Mouse (Mus musculus) embryonic facial prominence, embryonic 10.5 days (tissue): ENCODE results near the gene Fancg. TPM values are rescaled to one million over a fixed set of nuclear protein-coding genes. Genes with fewer than 3 reads are reported as not detected.
A peak's percentile ranks its signal among the peaks of the same experiment; 100 is the strongest.

Source experiments
- DNase-seq: peaks from one replicate; pipeline ENCODE4 v3.0.0-alpha.2; 2017; ENCODE audit warnings: low spot score
- H3K27ac ChIP-seq: fragments of 300-500 bp; sonication (generic); replicated peaks from 2 replicates; pipeline ENCODE4 v1.5.1; 2016; ENCODE audit warnings: mild to moderate bottlenecking
- H3K27me3 ChIP-seq: fragments of 300-500 bp; sonication (generic); replicated peaks from 2 replicates; pipeline ENCODE4 v1.6.1; 2016; ENCODE audit warnings: low read depth, mild to moderate bottlenecking; ENCODE audit not compliant: poor library complexity, severe bottlenecking
- H3K36me3 ChIP-seq: fragments of 300-500 bp; sonication (generic); replicated peaks from 2 replicates; pipeline ENCODE4 v1.6.1; 2016; ENCODE audit warnings: mild to moderate bottlenecking, moderate library complexity
- H3K4me1 ChIP-seq: fragments of 300-500 bp; sonication (generic); 2 replicates; pipeline ENCODE4 v1.6.1; 2016
- H3K4me3 ChIP-seq: fragments of 300-500 bp; sonication (generic); 2 replicates; pipeline ENCODE4 v1.5.1; 2016; ENCODE audit warnings: mild to moderate bottlenecking, moderate library complexity
- H3K9me3 ChIP-seq: fragments of 300-500 bp; sonication (generic); 2 replicates; pipeline ENCODE4 v1.6.1; 2016; ENCODE audit warnings: mild to moderate bottlenecking
- WGBS: fragments of 180-500 bp; shearing (Covaris S2); methylation state at CpG from one replicate; pipeline ENCODE4 v1.1.7; 2016; 5-methylcytosine and 5-hydroxymethylcytosine counted together
- polyA plus RNA-seq: library from polyadenylated mRNA; unstranded; fragments of >200 nt; fragmentation: Nextera tagmentation; extraction: Ambion mirVana; gene quantifications from 2 replicates; pipeline ENCODE4 v1.2.1, GENCODE M21; 2016

Gene Fancg
- polyA plus RNA-seq, 1 experiment from 2014 or later: 26.0 TPM

DNA sequence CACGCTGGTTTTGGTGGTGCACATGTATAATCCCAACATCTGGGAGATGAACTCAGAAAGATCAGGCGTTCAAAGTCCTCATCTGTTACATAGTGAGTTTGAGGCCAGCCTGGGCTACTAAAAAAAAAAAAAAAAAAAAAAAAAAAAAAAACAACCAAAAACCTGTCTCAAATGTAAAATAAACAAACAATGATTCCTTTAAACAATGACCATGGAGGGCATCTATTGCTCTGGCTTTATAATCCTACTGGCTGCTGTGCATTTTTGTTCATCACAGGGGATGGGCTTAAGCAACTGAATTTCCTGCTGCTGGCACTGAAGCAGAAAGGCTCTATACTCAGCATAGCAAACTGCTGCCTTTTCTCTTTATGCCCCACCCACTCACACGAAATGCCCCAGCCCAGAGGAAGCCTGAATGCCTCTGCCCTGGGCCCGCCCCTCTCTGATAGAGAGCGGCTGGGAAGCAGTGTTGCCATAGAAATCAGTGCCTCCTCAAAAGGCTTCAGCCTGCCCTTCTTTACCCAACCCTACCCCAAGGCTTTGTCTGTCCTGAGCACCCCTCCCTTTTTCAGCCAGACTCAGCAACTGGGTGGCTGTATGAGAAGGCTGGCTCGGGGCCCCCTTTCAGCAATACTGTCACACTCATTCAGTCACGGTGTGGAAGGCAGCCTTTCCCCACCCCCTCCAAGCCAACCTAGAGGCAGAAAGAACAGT lies 33.5 kb upstream of the Fancg start:
- Histone ChIP-seq H3K27ac (peak overlapping the region; percentile 86), H3K9me3 (no peaks in the 10 kb centered on the region), H3K4me3 (peak overlapping the region; percentile 68), H3K4me1 (peaks cover 60% of the 10 kb centered on the region), H3K36me3 (no peaks in the 10 kb centered on the region), H3K27me3 (no peaks in the 10 kb centered on the region)
- DNase-seq: peak; percentile 83
- WGBS: 16% methylated on average over 7 of the region's 7 CpGs

DNA sequence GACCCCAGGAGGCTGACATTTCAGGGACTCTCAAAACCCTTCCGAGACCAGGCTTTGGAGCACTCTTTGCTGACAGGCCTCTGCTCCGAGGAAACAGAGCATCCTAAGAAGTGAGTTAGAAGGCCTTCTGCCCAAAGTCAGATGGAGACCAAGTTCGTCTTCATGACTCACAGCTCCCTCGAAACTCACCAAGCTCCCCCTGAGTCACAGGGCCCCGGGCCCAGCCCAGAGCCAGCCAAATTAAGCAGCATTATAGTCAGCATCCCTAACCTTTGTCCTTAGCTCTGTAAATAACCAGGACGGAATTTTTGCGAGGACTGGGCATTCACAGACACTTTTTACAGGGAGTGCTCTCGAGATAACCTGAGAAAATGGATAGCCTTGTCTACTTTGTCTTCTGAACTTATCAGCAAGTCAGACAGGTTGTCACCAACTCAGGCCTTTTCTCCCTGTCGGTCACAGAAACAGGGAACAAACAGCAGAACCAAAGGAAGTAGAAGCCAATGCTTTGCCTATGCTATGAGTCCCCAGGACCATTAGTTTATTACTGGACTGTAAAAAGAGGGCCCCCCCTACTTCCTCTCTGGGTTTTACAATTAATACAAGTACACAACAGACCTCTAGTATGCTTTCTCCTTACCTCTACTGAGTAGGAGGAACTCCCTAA lies 30.7 kb upstream of the Fancg start:
- H3K27ac ChIP-seq: peak overlapping the region; percentile 54
- peak overlapping the region; percentile 75 for H3K4me3 ChIP-seq
- H3K4me1 ChIP-seq: peaks cover 52% of the 10 kb centered on the region

DNA sequence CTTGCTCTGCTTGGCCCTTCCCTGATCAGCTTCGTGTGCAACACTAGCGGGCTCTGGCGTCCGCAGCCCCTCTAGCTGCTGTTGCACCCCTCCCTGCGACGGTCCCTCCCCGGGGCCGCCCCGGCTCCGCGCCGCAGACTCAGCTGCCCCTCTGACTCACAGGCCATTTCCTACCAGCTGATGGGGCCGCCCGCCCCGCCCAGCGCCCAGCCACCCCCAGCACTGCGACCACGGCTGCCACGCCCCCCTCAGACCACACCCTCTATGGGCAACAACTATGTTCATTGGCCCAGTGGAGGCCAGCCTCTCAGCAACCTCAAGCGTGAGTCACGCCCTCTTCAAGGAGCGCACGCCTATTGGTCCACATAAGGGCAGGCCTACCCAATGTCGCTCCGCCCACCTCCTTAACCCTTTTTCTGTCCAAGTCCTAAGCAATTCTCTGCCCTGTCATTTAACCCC lies 29.8 kb upstream of the Fancg start:
- Histone ChIP-seq H3K36me3 (peaks cover 19% of the 10 kb centered on the region), H3K4me1 (peaks cover 47% of the 10 kb centered on the region), H3K27me3 (no peaks in the 10 kb centered on the region), H3K4me3 (peak overlapping the region; percentile 75), H3K27ac (peak overlapping the region; percentile 87), H3K9me3 (no peaks in the 10 kb centered on the region)
- peak; percentile 97 for DNase-seq
- WGBS: under 1% methylated on average over 25 of the region's 25 CpGs

More for the DNA sequence above, 30.7 kb upstream of the Fancg start:
- H3K36me3 ChIP-seq: peaks cover 10% of the 10 kb centered on the region
- no peak for DNase-seq
- H3K9me3 ChIP-seq: no peaks in the 10 kb centered on the region
- WGBS: 76% methylated on average over 9 of the region's 9 CpGs
- H3K27me3 ChIP-seq: no peaks in the 10 kb centered on the region

DNA sequence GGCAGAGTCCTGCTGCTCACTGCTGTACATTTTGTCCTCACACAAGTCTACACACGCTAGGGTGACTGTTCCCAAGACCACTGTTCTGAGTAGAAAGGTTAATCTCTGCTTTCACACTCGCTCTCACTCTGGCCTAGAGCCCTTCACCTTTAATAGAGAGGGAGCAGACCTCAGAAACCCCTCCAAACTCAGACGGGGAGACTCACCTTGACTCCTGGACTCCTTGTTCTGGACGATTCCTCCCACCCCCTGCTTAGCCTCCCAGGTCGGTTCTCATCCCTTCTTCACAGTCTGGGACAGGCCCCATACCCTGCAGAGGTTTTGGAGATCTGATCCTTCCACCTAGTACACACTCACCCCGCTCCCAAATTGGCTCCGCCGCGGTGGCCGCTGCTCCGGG lies 29.3 kb upstream of the Fancg start:
- peaks cover 42% of the 10 kb centered on the region for H3K4me1 ChIP-seq
- 2% methylated on average over 11 of the region's 11 CpGs for WGBS
- DNase-seq: no peak

DNA sequence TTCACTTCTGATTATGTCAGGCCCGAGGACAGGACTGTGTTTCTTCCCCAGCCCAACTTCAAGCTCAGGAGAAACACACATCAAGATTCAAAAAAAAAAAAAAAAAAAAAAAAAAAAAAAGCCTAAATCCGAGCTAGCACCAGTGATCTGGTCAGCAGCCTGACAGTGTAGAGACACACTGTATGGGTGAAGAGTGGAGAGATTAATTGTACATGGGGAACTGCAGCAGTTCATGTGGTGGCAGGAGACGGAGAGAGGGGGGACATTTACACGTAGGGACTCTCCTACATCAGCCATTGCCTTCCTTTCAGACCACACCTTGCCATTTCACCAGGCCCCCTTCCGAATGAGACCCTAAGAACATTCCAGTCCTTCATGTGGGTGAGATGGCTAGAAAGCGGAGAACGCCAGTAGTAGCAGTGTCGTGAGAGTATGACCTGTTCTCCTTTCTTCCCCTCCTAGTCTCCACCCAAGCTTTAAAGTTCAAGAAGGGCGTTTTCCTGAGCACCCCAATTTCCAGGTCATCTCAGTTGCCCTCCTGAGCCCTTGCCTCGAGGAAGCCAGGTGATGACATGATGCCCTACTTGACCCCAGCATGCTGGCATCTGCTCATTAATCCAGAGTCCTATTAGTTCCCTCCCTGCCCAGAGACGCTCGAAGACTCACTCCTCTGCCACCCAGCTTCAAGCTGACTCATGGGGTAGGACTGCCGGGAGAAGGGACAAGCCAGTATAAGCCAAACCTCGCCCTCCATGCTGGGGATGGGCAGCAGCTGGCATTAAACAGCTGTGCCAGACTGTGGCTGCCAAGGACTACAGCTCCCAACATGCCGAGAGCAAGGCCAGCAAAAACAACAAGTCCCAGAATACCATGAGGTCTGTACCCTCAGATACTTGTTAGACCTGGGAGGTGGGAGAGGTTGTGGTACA lies 28.5 kb upstream of the Fancg start:
- Histone ChIP-seq H3K27ac (peak overlapping the region; percentile 87; the same call in 1 of the 2 replicates), H3K9me3 (no peaks in the 10 kb centered on the region), H3K4me3 (peak overlapping the region; percentile 75), H3K36me3 (peaks cover 32% of the 10 kb centered on the region), H3K27me3 (no peaks in the 10 kb centered on the region), H3K4me1 (peaks cover 34% of the 10 kb centered on the region)
- no peak for DNase-seq
- WGBS: 60% methylated on average over 15 of the region's 15 CpGs

More for the DNA sequence above, 29.3 kb upstream of the Fancg start:
- peaks cover 24% of the 10 kb centered on the region for H3K36me3 ChIP-seq
- H3K4me3 ChIP-seq: peak overlapping the region; percentile 75
- no peaks in the 10 kb centered on the region for H3K9me3 ChIP-seq
- no peaks in the 10 kb centered on the region for H3K27me3 ChIP-seq
- peak overlapping the region; percentile 87 for H3K27ac ChIP-seq

DNA sequence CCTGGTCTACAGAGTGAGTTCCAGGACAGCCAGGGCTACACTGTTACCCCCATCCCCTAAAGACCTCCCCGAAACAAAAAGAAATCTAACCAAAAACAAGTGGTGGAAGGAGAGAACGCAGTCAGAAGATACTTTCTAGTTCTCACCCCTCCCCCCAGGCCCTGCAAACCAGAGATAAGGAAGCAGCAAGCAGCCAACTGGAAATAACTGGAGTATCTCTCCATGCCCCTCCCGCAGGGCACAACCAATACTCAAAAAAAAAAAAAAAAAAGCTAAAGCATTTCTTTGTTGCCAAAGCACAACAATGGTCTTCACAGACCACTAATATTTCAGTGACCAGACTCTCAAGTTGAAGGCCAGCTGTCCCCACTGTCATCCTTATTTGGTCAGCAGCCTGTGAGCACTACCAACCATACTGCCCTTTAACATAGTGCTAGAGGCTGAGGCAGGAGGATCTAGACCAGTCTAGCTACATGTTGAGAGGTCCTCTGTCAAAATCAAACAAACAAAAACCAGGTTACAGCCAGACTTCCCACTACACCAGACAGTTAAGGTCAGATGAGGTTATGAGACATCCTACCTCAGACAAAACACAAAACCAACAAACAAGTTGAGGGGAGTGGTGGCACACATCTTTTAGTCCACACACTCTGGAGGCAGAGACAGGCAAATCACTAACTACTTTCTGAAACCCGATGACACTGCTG lies 27.7 kb upstream of the Fancg start:
- peaks cover 26% of the 10 kb centered on the region for H3K4me1 ChIP-seq
- H3K4me3 ChIP-seq: peak overlapping the region; percentile 3; the same call in 1 of the 2 replicates
- H3K9me3 ChIP-seq: no peaks in the 10 kb centered on the region
- no peaks in the 10 kb centered on the region for H3K27me3 ChIP-seq
- 70% methylated on average over 4 of the region's 4 CpGs for WGBS
- peaks cover 40% of the 10 kb centered on the region for H3K36me3 ChIP-seq
- no peak for DNase-seq
- H3K27ac ChIP-seq: no peak overlapping the region

DNA sequence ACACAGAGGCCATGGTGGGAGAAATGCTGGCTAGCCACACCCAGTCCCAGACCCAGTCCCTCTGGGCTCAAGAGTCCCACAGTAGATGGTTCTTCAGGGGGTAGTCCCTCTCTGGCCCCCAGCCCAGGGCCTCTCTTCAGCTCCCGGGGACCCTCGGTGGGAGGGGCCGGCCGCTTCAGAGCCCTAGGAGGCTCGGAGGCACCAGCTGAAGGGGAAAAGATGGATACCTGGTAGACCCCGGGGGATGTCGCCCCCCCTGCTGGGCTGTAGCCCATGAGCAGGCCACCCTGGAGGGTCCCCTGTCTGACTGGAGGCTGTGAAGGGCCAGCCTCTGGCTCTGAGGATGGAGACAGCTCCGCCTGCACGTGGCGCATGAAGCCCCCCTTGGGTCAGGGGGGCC lies 26.1 kb upstream of the Fancg start:
- Histone ChIP-seq H3K9me3 (no peaks in the 10 kb centered on the region), H3K27ac (no peak overlapping the region), H3K27me3 (no peaks in the 10 kb centered on the region), H3K36me3 (peaks cover 40% of the 10 kb centered on the region), H3K4me1 (peaks cover 35% of the 10 kb centered on the region), H3K4me3 (no peak overlapping the region)
- WGBS: 88% methylated on average over 10 of the region's 10 CpGs
- DNase-seq: no peak

DNA sequence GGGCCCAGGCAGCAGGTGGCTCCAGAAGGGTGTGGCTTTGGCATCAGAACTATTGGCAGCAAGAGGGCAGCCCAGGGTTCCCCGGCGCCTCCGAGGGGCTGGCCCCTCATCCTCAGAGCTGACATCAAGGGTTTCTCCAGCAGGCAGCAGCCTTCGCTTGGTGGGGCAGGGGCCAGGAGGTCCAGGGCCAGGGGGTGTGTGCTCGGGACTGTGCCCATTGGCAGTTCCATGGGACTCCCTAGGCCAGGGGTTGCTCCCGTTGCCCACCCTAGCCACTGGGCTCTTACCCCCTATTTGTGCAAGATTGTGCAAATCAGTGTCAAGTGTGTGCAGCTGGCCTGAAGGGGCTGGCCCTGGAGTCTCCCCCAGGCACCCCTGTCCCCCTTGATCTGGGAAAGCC lies 25.5 kb upstream of the Fancg start:
- peaks cover 40% of the 10 kb centered on the region for H3K36me3 ChIP-seq
- no peak overlapping the region for H3K4me3 ChIP-seq
- H3K27me3 ChIP-seq: no peaks in the 10 kb centered on the region
- DNase-seq: no peak
- peaks cover 33% of the 10 kb centered on the region for H3K4me1 ChIP-seq
- no peak overlapping the region for H3K27ac ChIP-seq
- 86% methylated on average over 6 of the region's 6 CpGs for WGBS
- no peaks in the 10 kb centered on the region for H3K9me3 ChIP-seq

DNA sequence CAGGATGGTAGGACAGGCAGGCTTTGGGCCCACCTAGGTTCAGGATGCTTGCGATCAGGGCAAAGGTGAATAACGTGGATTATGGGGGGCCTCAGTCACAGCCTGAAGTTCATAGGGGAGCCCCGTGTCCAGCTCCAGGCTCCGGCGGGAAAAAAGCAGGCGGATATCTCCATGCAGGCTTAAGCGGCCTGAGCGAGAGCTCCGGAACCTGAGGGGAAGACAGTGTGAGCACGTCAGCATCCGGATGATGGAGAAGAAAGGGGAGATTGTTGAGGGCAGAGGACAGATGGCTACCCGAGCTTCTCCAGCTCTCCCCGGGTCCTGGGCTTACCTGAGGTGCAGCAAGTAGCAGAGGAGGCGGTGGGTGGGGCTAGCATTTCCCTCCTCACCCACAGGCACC lies 23.2 kb upstream of the Fancg start:
- Histone ChIP-seq H3K4me1 (peaks cover 23% of the 10 kb centered on the region), H3K27ac (no peak overlapping the region), H3K36me3 (peaks cover 56% of the 10 kb centered on the region), H3K9me3 (no peaks in the 10 kb centered on the region), H3K4me3 (no peak overlapping the region), H3K27me3 (no peaks in the 10 kb centered on the region)
- no peak for DNase-seq
- 80% methylated on average over 14 of the region's 14 CpGs for WGBS

DNA sequence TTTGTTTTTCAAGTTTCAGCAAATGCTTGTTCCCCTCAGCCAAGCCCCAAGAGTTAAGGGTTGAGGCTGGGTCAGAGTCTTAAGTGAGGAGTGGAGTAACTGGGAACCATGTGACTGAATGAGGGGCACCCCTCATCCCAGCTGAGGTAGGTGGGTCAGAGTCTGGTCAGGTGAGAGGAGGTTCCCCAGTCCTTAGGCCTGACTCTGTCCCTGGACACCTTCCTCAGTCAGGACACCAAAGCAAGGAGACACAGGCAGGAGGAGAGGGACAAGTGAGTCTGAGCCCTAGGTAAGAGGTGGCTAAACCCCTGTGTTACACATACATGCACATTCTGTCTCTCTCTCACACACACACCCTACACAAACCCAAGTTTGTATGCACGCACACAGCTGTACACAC lies 22.2 kb upstream of the Fancg start:
- Histone ChIP-seq H3K9me3 (no peaks in the 10 kb centered on the region), H3K4me1 (peaks cover 23% of the 10 kb centered on the region), H3K27me3 (no peaks in the 10 kb centered on the region), H3K36me3 (peaks cover 65% of the 10 kb centered on the region), H3K27ac (no peak overlapping the region), H3K4me3 (no peak overlapping the region)
- WGBS: 79% methylated on average over 1 of the region's 1 CpGs
- no peak for DNase-seq

DNA sequence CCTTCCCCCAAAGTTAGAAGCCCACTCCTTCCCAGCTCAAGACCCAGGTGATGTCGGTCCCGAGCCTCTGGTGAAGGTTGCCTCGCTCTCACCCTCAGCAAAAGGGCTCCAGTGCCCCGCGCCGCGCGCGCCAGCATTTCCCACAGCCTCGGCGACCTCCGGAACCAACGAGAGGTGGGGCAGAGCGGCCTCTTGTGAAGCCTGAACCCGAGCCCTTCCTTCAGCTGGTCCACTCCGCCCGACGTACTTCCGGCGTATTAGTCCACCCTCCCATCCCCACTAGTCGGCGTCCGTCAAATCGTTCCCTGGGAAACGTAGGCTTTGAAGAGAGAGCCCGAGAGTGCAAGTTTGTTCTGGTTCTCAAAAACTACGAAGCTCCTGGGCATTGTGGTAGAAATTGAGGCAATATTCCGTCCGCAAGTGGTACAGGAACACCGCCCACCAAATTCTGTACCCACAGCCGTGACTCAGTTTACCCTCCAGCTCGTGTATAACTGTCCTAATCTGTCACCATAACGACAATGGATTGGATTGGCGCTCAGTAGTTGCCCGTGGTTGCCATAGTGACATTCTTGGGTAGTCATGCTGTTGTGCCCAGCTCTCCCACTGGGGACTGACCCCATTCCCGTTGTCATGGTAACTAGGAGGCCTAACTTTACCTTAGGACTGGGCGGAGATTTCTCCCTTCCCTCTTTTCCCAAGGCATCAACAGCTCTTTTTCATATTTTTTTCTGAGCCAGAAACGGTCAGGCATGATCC lies 21.1 kb upstream of the Fancg start, which contains the start of gene Stoml2:
Stoml2 (minus strand) TSS at position 474 of the 759 bp plus-strand sequence.
- H3K27me3 ChIP-seq: no peaks in the 10 kb centered on the region
- under 1% methylated on average over 38 of the region's 38 CpGs for WGBS
- DNase-seq: peak; percentile 94
- peak within 1 kb of the TSS; percentile 75 for H3K4me3 ChIP-seq
- peak within 1 kb of the TSS; percentile 93 for H3K27ac ChIP-seq
- peaks cover 23% of the 10 kb centered on the region for H3K4me1 ChIP-seq
- peaks cover 70% of the 10 kb centered on the region for H3K36me3 ChIP-seq
- H3K9me3 ChIP-seq: no peaks in the 10 kb centered on the region
